8 mouse cellular contexts compared by ENCODE assay signal in the genomic region with DNA sequence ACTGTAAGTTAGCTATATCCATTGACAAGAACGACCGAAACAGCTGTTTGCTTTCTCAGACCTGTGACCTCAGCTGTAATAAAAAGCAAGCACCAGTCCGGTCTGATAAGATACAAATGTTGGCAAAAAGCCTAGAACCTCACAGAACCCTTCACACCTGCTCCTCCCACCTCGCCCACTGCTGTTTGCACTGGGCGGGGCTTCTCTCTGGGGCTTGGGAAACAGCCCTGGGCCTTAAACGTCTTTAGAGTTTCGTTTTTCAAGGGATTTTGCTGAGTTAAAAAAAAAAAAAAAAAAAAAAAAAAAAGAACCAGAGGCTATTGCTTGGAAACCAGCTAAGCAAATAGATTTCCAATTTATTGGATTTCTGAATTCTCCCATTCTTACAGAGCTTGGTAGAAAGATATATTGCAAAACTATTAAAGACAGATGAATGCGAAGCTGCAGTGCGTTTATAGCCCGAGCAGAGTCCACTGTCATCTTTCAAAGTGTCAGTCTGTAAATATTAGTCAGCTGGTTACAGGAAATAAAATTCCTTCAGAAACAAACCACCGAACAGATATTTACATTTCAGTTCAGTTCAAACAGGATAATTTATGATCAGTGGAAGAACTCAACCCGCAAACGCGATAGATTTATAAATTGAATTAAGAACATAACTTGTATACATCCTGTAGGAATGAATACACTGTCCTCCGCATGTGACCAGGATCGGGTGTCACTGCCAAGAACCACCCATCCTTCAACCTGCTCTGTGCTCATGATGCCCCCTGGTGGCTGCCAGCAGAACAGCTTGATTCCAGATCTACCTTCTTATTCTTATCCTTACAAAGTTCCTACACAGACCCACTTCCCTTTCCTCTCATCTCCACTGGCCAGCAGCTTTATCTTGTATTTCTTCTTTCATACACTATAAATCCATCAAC. TPM values are rescaled to one million over a fixed set of nuclear protein-coding genes. Genes with fewer than 3 reads are reported as not detected.
DNase-seq lines count a peak whose midpoint lies in the region; ATAC-seq and TF ChIP-seq lines count a peak whose summit lies in the region.

No protein-coding gene starts in this region.

- peak; percentile 59 for DNase-seq in G1E (ENCODE audit: low spot score)
- peak; percentile 90 to 91 for DNase-seq in cerebellum, adult 18-20 months
- DNase-seq in heart, postnatal 25 days (ENCODE audit: low spot score): peak; percentile 65
- DNase-seq in layer of hippocampus, adult 11-12 months (ENCODE audit: low spot score): peak; percentile 87
- peak; percentile 89 to 91 for DNase-seq in lung, adult 18-20 months

- H3K27me3 ChIP-seq in G1E (ENCODE audit: insufficient read depth, low read length): peaks cover 21% of the 10 kb centered on the region
- H3K27me3 ChIP-seq in forebrain, embryonic 15.5 days: no peaks in the 10 kb centered on the region
- H3K27me3 ChIP-seq in neural tube, embryonic 14.5 days (ENCODE audit: control insufficient read depth, insufficient read depth, low read length): no peaks in the 10 kb centered on the region
- H3K27me3 ChIP-seq in testis, adult 2 months (ENCODE audit: control insufficient read depth, insufficient read depth, low read length): no peaks in the 10 kb centered on the region

- intact Hi-C loops in heart, postnatal 25 days (cut with DNase I): loop anchor here (1.0 kb wide), 1 partner anchor 190 kb away; no protein-coding TSS in a partner anchor

- no peaks in the 10 kb centered on the region for H3K9me3 ChIP-seq in G1E (replicated peaks)
- no peaks in the 10 kb centered on the region for H3K9me3 ChIP-seq in forebrain, embryonic 15.5 days
- no peaks in the 10 kb centered on the region for H3K9me3 ChIP-seq in neural tube, embryonic 14.5 days (ENCODE audit: control insufficient read depth, low read length)

- no peak overlapping the region for H3K27ac ChIP-seq in forebrain, embryonic 15.5 days (replicated peaks)
- no peak overlapping the region for H3K27ac ChIP-seq in neural tube, embryonic 14.5 days (ENCODE audit: low read depth, low read length)
- H3K27ac ChIP-seq in testis, adult 2 months (ENCODE audit: control insufficient read depth, insufficient read depth, low read depth, low read length): no peak overlapping the region

- H3K4me3 ChIP-seq in G1E (ENCODE audit: low read depth, low read length): peak overlapping the region; percentile 52; the same call in 1 of the 2 replicates
- no peak overlapping the region for H3K4me3 ChIP-seq in forebrain, embryonic 15.5 days
- H3K4me3 ChIP-seq in neural tube, embryonic 14.5 days (ENCODE audit: low read depth, low read length): no peak overlapping the region
- no peak overlapping the region for H3K4me3 ChIP-seq in testis, adult 2 months (ENCODE audit: control insufficient read depth, low read depth, low read length)

- H3K36me3 ChIP-seq in G1E (replicated peaks): no peaks in the 10 kb centered on the region
- no peaks in the 10 kb centered on the region for H3K36me3 ChIP-seq in forebrain, embryonic 15.5 days
- no peaks in the 10 kb centered on the region for H3K36me3 ChIP-seq in neural tube, embryonic 14.5 days (ENCODE audit: control insufficient read depth, insufficient read depth, low read length)
- H3K36me3 ChIP-seq in testis, adult 2 months (ENCODE audit: control insufficient read depth, insufficient read depth, low read length): no peaks in the 10 kb centered on the region

- H3K4me2 ChIP-seq in forebrain, embryonic 15.5 days (replicated peaks): no peak overlapping the region; the same call in 1 of the 2 replicates
- H3K4me2 ChIP-seq in neural tube, embryonic 14.5 days (ENCODE audit: low read depth, low read length): no peak overlapping the region

- ATAC-seq in G1E (ENCODE audit: extremely low read depth, insufficient number of reproducible peaks, low FRiP score, poor library complexity, severe bottlenecking): peak; percentile 86
- ATAC-seq in forebrain, embryonic 15.5 days (replicated peaks): peak; percentile 55; the same call in 1 of the 2 replicates
- peak; percentile 79; the same call in 1 of the 2 replicates for ATAC-seq in neural tube, embryonic 14.5 days (ENCODE audit: low read depth)

- TF ChIP-seq CTCF in G1E (IDR thresholded peaks at IDR 0.05; ENCODE audit: low read depth, low read length): peak; percentile 95
- peak; percentile 92 for TF ChIP-seq CTCF in testis, adult 2 months (IDR thresholded peaks at IDR 0.05; ENCODE audit: control insufficient read depth, insufficient read depth, insufficient replicate concordance, low read depth, low read length)

- WGBS in forebrain, embryonic 15.5 days: 21% methylated on average over 16 of the region's 16 CpGs
- WGBS in neural tube, embryonic 14.5 days: 21% methylated on average over 16 of the region's 16 CpGs

- H3K9ac ChIP-seq in forebrain, embryonic 15.5 days (replicated peaks): no peak overlapping the region
- H3K9ac ChIP-seq in neural tube, embryonic 14.5 days (replicated peaks; ENCODE audit: low read depth, low read length): no peak overlapping the region

- H3K4me1 ChIP-seq in G1E (ENCODE audit: insufficient read depth, low read depth, low read length): peaks cover 22% of the 10 kb centered on the region
- no peaks in the 10 kb centered on the region for H3K4me1 ChIP-seq in forebrain, embryonic 15.5 days
- no peaks in the 10 kb centered on the region for H3K4me1 ChIP-seq in neural tube, embryonic 14.5 days (ENCODE audit: control insufficient read depth, insufficient read depth, low read length)
- no peaks in the 10 kb centered on the region for H3K4me1 ChIP-seq in testis, adult 2 months (ENCODE audit: control insufficient read depth, insufficient read depth, low read length)

- no peak for TF ChIP-seq POLR2A in testis, adult 2 months (IDR thresholded peaks at IDR 0.05; ENCODE audit: control insufficient read depth, low read depth, low read length)

RNA-seq across cellular contexts. Expression of gene Mansc1, which starts 17.3 kb away (rescaled TPM):
- total RNA-seq in G1E (2014; fragmentation: Nextera tagmentation) (not detected in 2 replicates), G1E (2017) (0.12 TPM in 1 of 2 replicates, not detected in the other)
- not detected in 2 replicates for polyA plus RNA-seq in G1E (2012)
- 0.75 and 0.79 TPM in 2 replicates for polyA plus RNA-seq in forebrain, embryonic 15.5 days (2015; fragmentation: Nextera tagmentation; extraction: Ambion mirVana)
- 1 to 10 TPM; 5.5 TPM for total RNA-seq in heart, postnatal 25 days (2021)
- polyA plus RNA-seq in neural tube, embryonic 14.5 days (2014; fragmentation: Nextera tagmentation; extraction: Ambion mirVana): 0.71 and 1.2 TPM in 2 replicates
- 0.53 and 0.59 TPM in 2 replicates for polyA plus RNA-seq in testis, adult 2 months (2012; rRNA removed)

RNA-seq across cellular contexts. Expression of gene Borcs5, which starts 24.3 kb away (rescaled TPM):
- 18.8 and 19.6 TPM in 2 replicates for total RNA-seq in G1E (2014; fragmentation: Nextera tagmentation)
- 9.1 and 11.7 TPM in 2 replicates for total RNA-seq in G1E (2017)
- 8.5 and 8.8 TPM in 2 replicates for polyA plus RNA-seq in G1E (2012)
- polyA plus RNA-seq in forebrain, embryonic 15.5 days (2015; fragmentation: Nextera tagmentation; extraction: Ambion mirVana): 45.8 and 46.0 TPM in 2 replicates
- 10 to 100 TPM in 1 of 2 experiments, 1 to 10 TPM in 1; 9.1 to 10.3 TPM for total RNA-seq in heart, postnatal 25 days (2021)
- polyA plus RNA-seq in neural tube, embryonic 14.5 days (2014; fragmentation: Nextera tagmentation; extraction: Ambion mirVana): 51.5 and 53.6 TPM in 2 replicates
- polyA plus RNA-seq in testis, adult 2 months (2012; rRNA removed): 7.9 and 8.7 TPM in 2 replicates

RNA-seq across cellular contexts. Expression of gene Lrp6, which starts 48.2 kb away (rescaled TPM):
- total RNA-seq in G1E (2014; fragmentation: Nextera tagmentation): 74.3 and 75.2 TPM in 2 replicates
- total RNA-seq in G1E (2017): 60.9 and 75.2 TPM in 2 replicates
- 18.5 and 19.8 TPM in 2 replicates for polyA plus RNA-seq in G1E (2012)
- polyA plus RNA-seq in forebrain, embryonic 15.5 days (2015; fragmentation: Nextera tagmentation; extraction: Ambion mirVana): 20.4 and 23.2 TPM in 2 replicates
- total RNA-seq in heart, postnatal 25 days (2021): 10 to 100 TPM; 55.3 to 59.1 TPM
- polyA plus RNA-seq in neural tube, embryonic 14.5 days (2014; fragmentation: Nextera tagmentation; extraction: Ambion mirVana): 19.7 and 25.4 TPM in 2 replicates
- polyA plus RNA-seq in testis, adult 2 months (2012; rRNA removed): 3.6 and 3.8 TPM in 2 replicates
